Mouse (Mus musculus): ENCODE measurements around the gene Cyp4a32.

Gene Cyp4a32

DNA sequence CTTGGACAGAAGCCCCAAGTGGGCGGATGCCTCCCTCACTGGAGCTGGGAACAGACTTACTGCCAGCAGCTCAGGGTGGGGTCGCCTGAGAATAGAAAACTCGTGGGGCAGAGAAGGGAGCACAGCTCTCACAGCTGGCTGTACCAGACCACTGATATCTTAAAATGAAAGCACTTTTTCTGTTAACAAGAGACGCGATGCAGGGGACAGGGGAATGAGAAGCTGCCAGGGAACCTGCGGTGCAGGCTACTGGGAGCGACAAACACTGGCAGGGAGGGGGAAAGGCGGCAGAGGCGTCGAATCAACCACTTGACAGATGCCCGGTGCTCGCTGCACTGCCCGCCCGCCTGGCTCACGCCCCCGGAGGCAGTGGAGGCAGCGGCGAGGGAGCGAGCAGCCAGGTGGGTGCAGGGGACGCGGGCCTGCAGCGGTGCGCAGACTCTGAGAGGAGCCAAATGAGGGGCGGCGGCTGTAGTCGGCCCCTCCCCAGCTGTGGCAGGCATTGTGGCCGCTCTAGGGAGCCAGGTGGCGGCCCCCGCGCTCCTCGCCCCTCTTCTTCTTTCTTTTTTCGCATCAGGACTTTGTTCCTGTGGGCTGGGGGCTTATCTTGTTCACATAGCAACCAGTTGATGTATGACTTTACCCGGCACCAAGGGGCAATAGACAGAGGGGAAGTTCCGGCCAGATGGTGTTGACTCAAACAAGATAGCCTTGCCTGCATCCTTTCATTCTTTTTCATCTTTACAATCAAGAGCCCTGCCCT lies 56.5 kb downstream of the Cyp4a32 start:
- DNase-seq = peak; percentile 63

DNA sequence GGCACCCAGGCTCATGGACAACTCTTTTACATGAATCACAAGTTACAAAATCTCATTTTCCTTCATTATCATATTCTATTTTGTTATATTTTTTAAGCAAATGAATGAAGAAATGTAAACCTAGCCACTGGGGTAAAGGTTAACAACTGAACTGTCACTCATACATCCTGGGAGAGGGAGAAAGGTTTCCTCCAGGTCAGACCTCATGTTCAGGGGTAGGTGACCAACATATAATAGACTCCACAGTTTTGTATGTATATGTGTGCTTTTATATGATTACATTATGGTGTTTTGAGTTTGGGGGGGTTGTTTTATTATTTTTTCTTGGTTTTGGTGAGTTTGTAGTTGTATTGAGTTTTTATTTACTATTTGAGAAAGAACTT lies 57.1 kb downstream of the Cyp4a32 start:
- DNase-seq = no peak

DNA sequence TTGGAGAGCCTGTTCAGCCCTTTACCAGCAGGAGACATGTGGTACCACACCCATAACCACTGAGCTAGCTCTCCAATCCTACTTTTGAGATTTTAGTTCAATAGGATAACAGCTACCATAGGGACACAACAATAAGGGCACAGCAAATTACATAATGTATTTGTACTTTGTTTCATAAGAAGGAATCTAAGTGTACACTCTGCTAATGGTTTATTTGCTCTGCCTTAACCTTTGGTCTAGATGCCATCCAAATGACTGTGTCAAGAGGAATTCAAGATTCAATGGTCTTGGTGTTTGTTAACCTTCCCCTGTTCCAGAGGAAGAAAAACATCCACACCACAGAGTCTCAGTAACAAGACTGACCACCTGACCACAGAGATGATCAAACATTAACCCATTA lies 58.4 kb downstream of the Cyp4a32 start:
- DNase-seq = peak; percentile 62
